Mouse (Mus musculus) cerebellum, postnatal 14 days (tissue): ENCODE measurements around the gene E130116L18Rik.
"Not testable (repeated sequence)": the region's sequence is repeated elsewhere in the genome, so short reads cannot be mapped to it uniquely, and the experiment has no call there.

Source experiments
- DNase-seq, 2 experiments: peaks; one replicate each; pipeline ENCODE4 v3.0.0; 2021; ENCODE audit warnings: mixed read lengths in 2 of 2

The E130116L18Rik gene

DNA sequence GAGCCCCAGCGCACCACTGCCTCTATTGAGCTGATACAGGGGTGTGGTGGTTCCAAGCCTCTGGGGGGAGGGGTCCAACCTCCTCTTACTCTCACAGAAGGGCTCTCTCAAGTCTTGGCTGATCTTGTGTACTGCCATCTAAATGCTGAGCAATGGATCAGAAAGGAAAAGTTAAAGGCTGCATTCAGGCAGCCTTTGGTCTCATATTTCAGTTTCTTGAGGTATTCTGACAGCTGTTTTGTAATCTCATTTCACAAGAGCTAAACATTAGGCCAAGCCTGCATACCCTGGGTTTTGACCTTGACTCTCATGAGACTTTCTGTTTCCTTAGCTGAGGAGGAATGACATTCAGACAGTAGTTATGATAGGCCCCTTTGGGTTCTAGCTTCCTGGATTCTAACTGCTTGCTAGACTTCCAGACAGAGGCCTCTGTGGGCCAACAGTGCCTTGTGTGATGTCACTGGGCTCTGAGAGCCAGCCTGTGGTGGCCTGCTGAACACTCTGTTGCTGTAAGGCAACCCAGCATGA, 41.9 kb downstream of the E130116L18Rik start, which contains the start of gene Galntl5:
TSS of gene Galntl5 (plus strand) at position 457 of the 528 bp plus-strand sequence.
- no peak for DNase-seq

DNA sequence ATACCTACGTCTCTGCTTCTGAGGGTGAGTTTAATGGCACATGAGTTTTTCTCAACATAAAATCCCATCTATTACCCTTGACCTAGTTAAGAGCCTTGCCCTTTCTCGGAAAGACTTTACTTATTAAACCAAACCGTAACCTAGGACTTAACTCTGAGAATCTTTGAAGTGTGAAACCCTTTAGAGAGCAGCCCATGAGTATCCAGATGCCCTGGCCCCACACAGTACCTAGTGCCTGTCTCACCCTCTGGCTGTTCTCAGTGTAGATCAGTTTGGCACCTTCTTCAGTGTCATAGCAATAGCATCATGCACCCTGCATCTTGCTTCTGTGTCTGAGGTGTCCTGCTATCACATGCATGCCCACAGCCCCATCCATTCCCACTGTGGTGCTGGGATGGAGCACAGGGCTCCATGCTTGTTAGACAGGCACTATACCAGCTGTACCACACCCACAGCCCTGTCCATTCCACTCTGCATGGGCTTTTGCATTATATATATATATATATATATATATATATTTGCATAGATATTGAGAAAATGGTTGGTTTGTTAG, 42.9 kb downstream of the E130116L18Rik start:
- no peak for DNase-seq

DNA sequence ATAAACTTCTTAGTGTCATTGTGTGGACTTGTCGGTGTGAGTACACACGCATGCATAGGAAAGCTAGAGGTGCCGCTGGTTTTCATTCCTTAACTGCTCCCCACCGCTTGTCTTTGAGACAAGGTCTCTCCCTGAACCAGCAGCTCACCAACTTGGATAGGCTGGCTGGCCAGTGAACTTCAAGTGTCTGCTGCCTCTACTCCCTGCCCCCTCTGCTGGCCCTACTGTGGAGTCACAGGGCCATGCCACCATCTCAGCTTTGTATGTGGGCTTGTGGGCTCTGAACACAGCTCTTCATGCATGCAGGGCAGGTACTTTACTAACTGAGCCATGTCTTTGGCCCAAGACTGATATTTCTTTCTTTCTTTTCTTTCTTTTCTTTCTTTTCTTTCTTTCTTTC, 43.7 kb downstream of the E130116L18Rik start:
- DNase-seq = no peak

DNA sequence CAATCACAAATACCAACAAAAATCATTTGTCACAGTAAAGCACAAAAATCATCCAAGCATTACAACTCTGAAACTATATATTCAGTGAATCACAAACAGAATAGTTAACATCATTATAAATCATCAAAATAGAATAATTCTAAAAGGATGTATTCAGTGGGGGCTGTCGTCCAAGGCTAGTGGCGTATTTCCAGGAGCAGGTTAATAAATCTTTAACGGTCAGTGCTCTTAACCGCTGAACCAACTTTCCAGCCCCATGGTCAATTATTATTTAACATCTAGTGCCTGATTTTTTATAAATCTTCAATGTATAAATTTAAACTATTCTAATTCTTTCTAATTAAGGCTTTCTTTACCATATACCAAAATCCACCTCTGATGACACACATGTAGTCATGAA, 44.4 kb downstream of the E130116L18Rik start:
- DNase-seq = not testable (repeated sequence)

DNA sequence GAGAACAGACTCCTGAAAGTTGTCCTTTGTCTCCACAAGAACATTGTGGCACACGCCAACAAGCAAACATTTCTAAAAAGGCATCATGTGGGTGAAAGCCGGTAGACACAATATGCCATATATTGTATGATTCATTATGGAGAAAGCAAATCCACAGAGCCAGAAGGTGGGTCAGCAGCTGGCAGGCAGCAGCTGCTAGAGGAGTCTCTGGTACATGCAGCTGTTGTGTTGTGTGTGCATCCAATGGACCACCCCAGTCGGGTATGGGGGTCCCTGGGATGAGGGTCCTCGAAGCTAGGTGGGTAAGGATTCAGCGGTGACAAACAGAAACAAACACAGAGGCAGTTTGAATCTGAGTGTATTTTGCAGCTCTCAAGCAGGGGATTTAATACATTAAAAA, 45.0 kb downstream of the E130116L18Rik start:
- DNase-seq = not testable (repeated sequence)
